Mouse (Mus musculus) olfactory bulb, adult 2 months (tissue): ENCODE measurements at regions not wholly inside any gene's neighbourhood (a gene's known extent, or its start where the extent isn't known, plus 50 kb on each side); places are given as distances from the start of the nearest gene placed in this dataset.

ENCODE experiments used
- CTCF ChIP-seq: fragments of 200-500 bp; IDR thresholded peaks from 2 replicates; pipeline ENCODE4 v1.5.1; 2012; ENCODE audit warnings: low read depth, mild to moderate bottlenecking, low read length, moderate library complexity; ENCODE audit not compliant: insufficient read depth
- POLR2A ChIP-seq: fragments of 200-500 bp; IDR thresholded peaks from 2 replicates; pipeline ENCODE4 v1.6.1; 2012; ENCODE audit warnings: mild to moderate bottlenecking, low read depth, low read length, moderate library complexity; ENCODE audit not compliant: insufficient read depth

- TF ChIP-seq CTCF (no peak), POLR2A (no peak)
Observed at GRCm38 (mm10) chr13:101997415-101997814, 229.4 kb upstream of the Pik3r1 start.
